29 mouse cellular contexts compared by ENCODE assay signal in genomic region chr3:37235025-37235424, GRCm38 (mm10). TPM values are rescaled to one million over a fixed set of nuclear protein-coding genes. Genes with fewer than 3 reads are reported as not detected.
"Had no signal": no experiment of that assay in that cellular context is flagged by ENCODE, and none has a peak within 500 bp of the region (broad histone marks: within the 10 kb centered on the region; RNA-seq: fewer than 3 reads in every experiment).

No protein-coding gene starts in this region.

- H3K4me1 ChIP-seq: heart, embryonic 13.5 days; heart, embryonic 15.5 days; hindbrain, embryonic 15.5 days; limb, embryonic 13.5 days; limb, embryonic 15.5 days; liver, embryonic 12.5 days had no signal

- H3K9me3 ChIP-seq: heart, embryonic 13.5 days; heart, embryonic 15.5 days; hindbrain, embryonic 15.5 days; limb, embryonic 13.5 days; limb, embryonic 15.5 days; liver, embryonic 12.5 days had no signal

- H3K27ac ChIP-seq: heart, adult 2 months; heart, embryonic 13.5 days; heart, embryonic 15.5 days; hindbrain, embryonic 15.5 days; hindbrain, postnatal 0 days; limb, embryonic 13.5 days; limb, embryonic 15.5 days; liver, embryonic 12.5 days; liver, embryonic 14.5 days had no signal

- H3K4me2 ChIP-seq: heart, embryonic 11.5 days; heart, embryonic 13.5 days; heart, embryonic 15.5 days; hindbrain, embryonic 15.5 days; limb, embryonic 13.5 days; limb, embryonic 15.5 days; liver, embryonic 12.5 days had no signal

- H3K4me3 ChIP-seq: heart, adult 2 months; heart, embryonic 13.5 days; heart, embryonic 15.5 days; hindbrain, embryonic 15.5 days; limb, embryonic 13.5 days; limb, embryonic 15.5 days; liver, embryonic 12.5 days had no signal

- H3K36me3 ChIP-seq: heart, embryonic 13.5 days; heart, embryonic 15.5 days; hindbrain, embryonic 15.5 days; limb, embryonic 13.5 days; limb, embryonic 15.5 days; liver, embryonic 12.5 days had no signal

- H3K27me3 ChIP-seq: heart, embryonic 13.5 days; heart, embryonic 15.5 days; hindbrain, embryonic 15.5 days; limb, embryonic 13.5 days; limb, embryonic 15.5 days; liver, embryonic 12.5 days had no signal

- ATAC-seq: forebrain, postnatal 0 days; hindbrain, postnatal 0 days; intestine, embryonic 16.5 days; liver, embryonic 12.5 days had no signal

- DNase-seq: forebrain, postnatal 0 days; gastrocnemius, postnatal 14 days; gastrocnemius, postnatal 36 days; heart, adult 11 months; heart, adult 2 months; heart, postnatal 14 days; heart, postnatal 36 days; kidney, adult 11 months; kidney, adult 2 months; kidney, postnatal 14 days; layer of hippocampus, adult 9-11 months; layer of hippocampus, postnatal 36 days; left cerebral cortex, postnatal 4 days had no signal

- H3K9ac ChIP-seq: forebrain, postnatal 0 days; heart, embryonic 13.5 days; heart, embryonic 15.5 days; hindbrain, embryonic 15.5 days; limb, embryonic 13.5 days; limb, embryonic 15.5 days; liver, embryonic 12.5 days; liver, embryonic 14.5 days had no signal

RNA-seq across cellular contexts. Expression of gene Il21, which starts 2.6 kb away (rescaled TPM):
- polyA plus RNA-seq: forebrain, postnatal 0 days; gonadal fat pad, adult 2 months; heart, adult 2 months; heart, embryonic 11.5 days; heart, embryonic 13.5 days; heart, embryonic 15.5 days; heart, postnatal 0 days; hindbrain, embryonic 11.5 days; hindbrain, embryonic 15.5 days; hindbrain, postnatal 0 days; intestine, embryonic 14.5 days; intestine, embryonic 16.5 days; kidney, adult 2 months; limb, embryonic 11.5 days; limb, embryonic 13.5 days; limb, embryonic 15.5 days; liver, adult 2 months; liver, embryonic 12.5 days; liver, embryonic 14.5 days had no signal
